Mouse (Mus musculus) heart, adult 2 months (tissue): ENCODE results near the gene Mknk2.

Experiments
- CTCF ChIP-seq: fragments of 200-600 bp; IDR thresholded peaks from 2 replicates; pipeline ENCODE4 v1.8.1; 2022; ENCODE audit warnings: antibody characterized with exemption, mild to moderate bottlenecking, moderate library complexity
- EP300 ChIP-seq: fragments of 200-500 bp; IDR thresholded peaks from 2 replicates; pipeline ENCODE4 v1.6.1; 2011; ENCODE audit warnings: low read depth, low read length, control low read depth; ENCODE audit not compliant: insufficient read depth
- POLR2A ChIP-seq: fragments of 200-500 bp; IDR thresholded peaks from 2 replicates; pipeline ENCODE4 v1.6.1; 2011; ENCODE audit warnings: mild to moderate bottlenecking, low read depth, low read length, control low read depth; ENCODE audit not compliant: insufficient read depth

DNA sequence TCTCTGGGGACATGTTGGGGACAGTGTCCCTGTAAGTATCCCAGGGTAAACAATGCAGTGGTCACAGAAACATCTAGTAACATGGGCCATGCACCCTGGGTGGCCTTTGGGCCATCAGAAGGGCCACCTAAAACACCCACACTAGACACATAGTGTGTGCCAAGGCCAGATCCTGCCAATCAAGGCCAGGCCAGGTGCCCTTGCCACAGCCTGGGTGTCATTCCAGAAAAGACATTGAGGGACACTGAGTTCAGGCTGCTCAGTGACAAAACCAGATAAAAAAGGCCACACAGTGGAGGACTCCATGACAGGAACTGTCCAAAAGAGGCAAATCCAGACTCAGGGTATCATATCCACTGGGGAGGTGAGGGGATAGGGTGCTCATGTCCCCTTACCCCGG is 5.7 kb upstream of the Mknk2 start:
- TF ChIP-seq EP300 (no peak), POLR2A (no peak), CTCF (no peak)
